9 mouse cellular contexts compared by ENCODE assay signal in genomic region chr11:68602200-68602931, GRCm38 (mm10). TPM values are rescaled to one million over a fixed set of nuclear protein-coding genes. Genes with fewer than 3 reads are reported as not detected.
DNase-seq lines count a peak whose midpoint lies in the region; ATAC-seq and TF ChIP-seq lines count a peak whose summit lies in the region.
"Had no signal": no experiment of that assay in that cellular context is flagged by ENCODE, and none has a peak within 500 bp of the region (broad histone marks: within the 10 kb centered on the region; RNA-seq: fewer than 3 reads in every experiment).

No protein-coding gene starts in this region.

- WGBS in kidney, embryonic 14.5 days: 6% methylated on average over 8 of the region's 8 CpGs
- WGBS in hindbrain, embryonic 12.5 days: 17% methylated on average over 7 of the region's 8 CpGs
- 5% methylated on average over 8 of the region's 8 CpGs for WGBS in lung, postnatal 0 days

- no peaks in the 10 kb centered on the region for H3K27me3 ChIP-seq in kidney, embryonic 14.5 days (ENCODE audit: control insufficient read depth, insufficient read depth, low read length)
- H3K27me3 ChIP-seq in hindbrain, embryonic 12.5 days: no peaks in the 10 kb centered on the region
- no peaks in the 10 kb centered on the region for H3K27me3 ChIP-seq in lung, postnatal 0 days (replicated peaks; ENCODE audit: insufficient read depth, low read length)

- no peak overlapping the region for H3K4me2 ChIP-seq in kidney, embryonic 14.5 days (replicated peaks; ENCODE audit: low read depth, low read length)
- 0 out of 2 replicates have a peak overlapping the region, but pooled peaks have one; percentile 9 for H3K4me2 ChIP-seq in hindbrain, embryonic 12.5 days (replicated peaks)
- no peak overlapping the region for H3K4me2 ChIP-seq in lung, postnatal 0 days (replicated peaks; ENCODE audit: low read depth, low read length)

- H3K4me1 ChIP-seq in kidney, embryonic 14.5 days (ENCODE audit: control insufficient read depth, insufficient read depth, low read length): peaks cover 32% of the 10 kb centered on the region
- peaks cover 29% of the 10 kb centered on the region for H3K4me1 ChIP-seq in hindbrain, embryonic 12.5 days
- H3K4me1 ChIP-seq in lung, postnatal 0 days (ENCODE audit: insufficient read depth, low read depth, low read length): peaks cover 19% of the 10 kb centered on the region

- TF ChIP-seq EP300 in lung, postnatal 0 days (IDR thresholded peaks at IDR 0.05): no peak

- no peak for DNase-seq in kidney, adult 8-10 months
- DNase-seq in embryo, embryonic 9.5 days (ENCODE audit: extremely low spot score): peak; percentile 58
- DNase-seq in lung, postnatal 0 days (ENCODE audit: low spot score): peak; percentile 76
- DNase-seq in left cerebral cortex, adult 8-10 months (ENCODE audit: low spot score in 2 of 2): no peak
- DNase-seq in spleen, postnatal 14 days (ENCODE audit: low spot score in 2 of 2): no peak

- H3K9ac ChIP-seq in kidney, embryonic 14.5 days (ENCODE audit: low read depth, low read length): no peak overlapping the region
- no peak overlapping the region for H3K9ac ChIP-seq in hindbrain, embryonic 12.5 days
- H3K9ac ChIP-seq in lung, postnatal 0 days (replicated peaks; ENCODE audit: low read depth): no peak overlapping the region

- H3K9me3 ChIP-seq in kidney, embryonic 14.5 days (ENCODE audit: control insufficient read depth, low read length): no peaks in the 10 kb centered on the region
- H3K9me3 ChIP-seq in hindbrain, embryonic 12.5 days (replicated peaks): no peaks in the 10 kb centered on the region
- no peaks in the 10 kb centered on the region for H3K9me3 ChIP-seq in lung, postnatal 0 days (ENCODE audit: low read length)

- H3K27ac ChIP-seq in kidney, embryonic 14.5 days (ENCODE audit: low read depth, low read length): peak overlapping the region; percentile 85
- peak overlapping the region; percentile 32 for H3K27ac ChIP-seq in hindbrain, embryonic 12.5 days
- peak overlapping the region; percentile 85 for H3K27ac ChIP-seq in lung, postnatal 0 days (ENCODE audit: low read length)
- H3K27ac ChIP-seq: layer of hippocampus, adult 2 months had no signal

- H3K36me3 ChIP-seq in kidney, embryonic 14.5 days (ENCODE audit: control insufficient read depth, insufficient read depth, low read length): no peaks in the 10 kb centered on the region
- H3K36me3 ChIP-seq in hindbrain, embryonic 12.5 days: no peaks in the 10 kb centered on the region
- H3K36me3 ChIP-seq in lung, postnatal 0 days (ENCODE audit: insufficient read depth, low read length): no peaks in the 10 kb centered on the region

- TF ChIP-seq CTCF in lung, postnatal 0 days (IDR thresholded peaks at IDR 0.05): no peak

- ATAC-seq in kidney, embryonic 14.5 days (ENCODE audit: low FRiP score, low TSS enrichment): peak; percentile 76
- ATAC-seq in hindbrain, embryonic 12.5 days (ENCODE audit: low FRiP score): no peak
- ATAC-seq in lung, postnatal 0 days: peak; percentile 57
- ATAC-seq in erythroid progenitor cell, adult 5-6 weeks (replicated peaks; ENCODE audit: low FRiP score, poor library complexity, severe bottlenecking): no peak

- H3K4me3 ChIP-seq in kidney, embryonic 14.5 days (ENCODE audit: low read length): no peak overlapping the region
- H3K4me3 ChIP-seq in hindbrain, embryonic 12.5 days: no peak overlapping the region
- no peak overlapping the region for H3K4me3 ChIP-seq in lung, postnatal 0 days (ENCODE audit: low read depth, low read length)
- H3K4me3 ChIP-seq: layer of hippocampus, adult 2 months had no signal

RNA-seq across cellular contexts. Expression of gene Ccdc42, which starts 15.5 kb away (rescaled TPM):
- 2.5 and 3.0 TPM in 2 replicates for polyA plus RNA-seq in kidney, embryonic 14.5 days (2014; fragmentation: Nextera tagmentation; extraction: Ambion mirVana)
- 0.66 and 0.99 TPM in 2 replicates for polyA plus RNA-seq in hindbrain, embryonic 12.5 days (2016; fragmentation: Nextera tagmentation; extraction: Ambion mirVana)
- 0.81 and 0.91 TPM in 2 replicates for polyA plus RNA-seq in lung, postnatal 0 days (2015; fragmentation: Nextera tagmentation; extraction: Ambion mirVana)
- not detected in 2 replicates for total RNA-seq in erythroid progenitor cell, adult 5-6 weeks (2015; ENCODE audit: low replicate concordance)
- not detected in 2 replicates for total RNA-seq in erythroid progenitor cell, adult 5-6 weeks (2017; ENCODE audit: low replicate concordance)
- 1 to 10 TPM; 1.0 to 1.6 (median 1.4) TPM for total RNA-seq in left cerebral cortex, adult 8-10 months (2022)

RNA-seq across cellular contexts. Expression of gene Mfsd6l, which starts 46.4 kb away (rescaled TPM):
- polyA plus RNA-seq in kidney, embryonic 14.5 days (2014; fragmentation: Nextera tagmentation; extraction: Ambion mirVana): 1.0 and 1.4 TPM in 2 replicates
- 0.14 and 0.30 TPM in 2 replicates for polyA plus RNA-seq in hindbrain, embryonic 12.5 days (2016; fragmentation: Nextera tagmentation; extraction: Ambion mirVana)
- 5.8 and 6.3 TPM in 2 replicates for polyA plus RNA-seq in lung, postnatal 0 days (2015; fragmentation: Nextera tagmentation; extraction: Ambion mirVana)
- not detected in 2 replicates for total RNA-seq in erythroid progenitor cell, adult 5-6 weeks (2015; ENCODE audit: low replicate concordance)
- not detected in 2 replicates for total RNA-seq in erythroid progenitor cell, adult 5-6 weeks (2017; ENCODE audit: low replicate concordance)
- total RNA-seq in left cerebral cortex, adult 8-10 months (2022): under 1 TPM in 2 of 4 experiments, not detected in 2; 0.16 to 0.23 TPM

Comparison
In these comparisons a context has a peak if more than half of its experiments do, and no peak if none do; other contexts are left out.
1. ATAC-seq: peak in kidney, embryonic 14.5 days (single experiment) and lung, postnatal 0 days (single experiment); none in hindbrain, embryonic 12.5 days (single experiment) and erythroid progenitor cell, adult 5-6 weeks (single experiment).
2. H3K27ac ChIP-seq: peak in every context shown above with its lines; median percentile 85 in kidney, embryonic 14.5 days; 85 in lung, postnatal 0 days; 32 in hindbrain, embryonic 12.5 days.
3. DNase-seq: peak in embryo, embryonic 9.5 days (single experiment) and lung, postnatal 0 days (single experiment); none in kidney, adult 8-10 months (0 of 2), left cerebral cortex, adult 8-10 months (0 of 2) and spleen, postnatal 14 days (0 of 2).